In genomic region chr2:43479871-43480270, GRCm38 (mm10) we compare ENCODE assay signal across 33 mouse cellular contexts.
"Had no signal": no experiment of that assay in that cellular context is flagged by ENCODE, and none has a peak within 500 bp of the region (broad histone marks: within the 10 kb centered on the region; RNA-seq: fewer than 3 reads in every experiment).

No protein-coding gene starts in this region.

- H3K27ac ChIP-seq: heart, adult 2 months; heart, embryonic 10.5 days; heart, embryonic 13.5 days; heart, embryonic 15.5 days; hindbrain, embryonic 10.5 days; hindbrain, embryonic 12.5 days; hindbrain, embryonic 13.5 days; hindbrain, embryonic 14.5 days; hindbrain, embryonic 15.5 days; hindbrain, postnatal 0 days; intestine, embryonic 15.5 days; kidney, embryonic 15.5 days; kidney, postnatal 0 days; layer of hippocampus, adult 2 months had no signal

- DNase-seq: heart, adult 18-20 months; heart, adult 2 months; heart, postnatal 10 days; heart, postnatal 14 days; heart, postnatal 36 days; heart, postnatal 4 days; kidney, adult 18-20 months; kidney, adult 8-10 months; kidney, postnatal 10 days; kidney, postnatal 25 days; kidney, postnatal 36 days; kidney, postnatal 4 days; layer of hippocampus, adult 9-11 months; layer of hippocampus, postnatal 36 days had no signal

- H3K4me3 ChIP-seq: heart, adult 2 months; heart, embryonic 10.5 days; heart, embryonic 12.5 days; heart, embryonic 13.5 days; heart, embryonic 15.5 days; hindbrain, embryonic 10.5 days; hindbrain, embryonic 12.5 days; hindbrain, embryonic 13.5 days; hindbrain, embryonic 15.5 days; intestine, embryonic 15.5 days; kidney, embryonic 15.5 days; layer of hippocampus, adult 2 months had no signal

- H3K27me3 ChIP-seq: heart, embryonic 12.5 days; heart, embryonic 13.5 days; heart, embryonic 15.5 days; hindbrain, embryonic 12.5 days; hindbrain, embryonic 13.5 days; hindbrain, embryonic 15.5 days; intestine, embryonic 15.5 days; kidney, embryonic 15.5 days had no signal

- H3K9me3 ChIP-seq: heart, embryonic 10.5 days; heart, embryonic 12.5 days; heart, embryonic 13.5 days; heart, embryonic 15.5 days; hindbrain, embryonic 10.5 days; hindbrain, embryonic 12.5 days; hindbrain, embryonic 13.5 days; hindbrain, embryonic 15.5 days; intestine, embryonic 15.5 days; kidney, embryonic 15.5 days had no signal

- H3K36me3 ChIP-seq: heart, embryonic 10.5 days; heart, embryonic 12.5 days; heart, embryonic 13.5 days; heart, embryonic 15.5 days; hindbrain, embryonic 10.5 days; hindbrain, embryonic 12.5 days; hindbrain, embryonic 13.5 days; hindbrain, embryonic 15.5 days; intestine, embryonic 15.5 days; kidney, embryonic 15.5 days had no signal

- H3K4me1 ChIP-seq: heart, embryonic 10.5 days; heart, embryonic 12.5 days; heart, embryonic 13.5 days; heart, embryonic 15.5 days; hindbrain, embryonic 10.5 days; hindbrain, embryonic 12.5 days; hindbrain, embryonic 13.5 days; hindbrain, embryonic 15.5 days; intestine, embryonic 15.5 days; kidney, embryonic 15.5 days had no signal

- ATAC-seq: hindbrain, embryonic 16.5 days; hindbrain, postnatal 0 days; inflammation-experienced regulatory T-cells, adult 6 months; intestine, embryonic 15.5 days; intestine, embryonic 16.5 days; intestine, postnatal 0 days had no signal

- H3K9ac ChIP-seq: heart, embryonic 12.5 days; heart, embryonic 13.5 days; heart, embryonic 15.5 days; hindbrain, embryonic 12.5 days; hindbrain, embryonic 13.5 days; hindbrain, embryonic 14.5 days; hindbrain, embryonic 15.5 days; intestine, embryonic 15.5 days; kidney, embryonic 15.5 days had no signal

- H3K4me2 ChIP-seq: heart, embryonic 11.5 days; heart, embryonic 12.5 days; heart, embryonic 13.5 days; heart, embryonic 15.5 days; hindbrain, embryonic 12.5 days; hindbrain, embryonic 13.5 days; hindbrain, embryonic 14.5 days; hindbrain, embryonic 15.5 days; intestine, embryonic 15.5 days; kidney, embryonic 15.5 days had no signal
